Mouse (Mus musculus) forebrain, embryonic 12.5 days (tissue): ENCODE measurements at regions not wholly inside any gene's neighbourhood (a gene's known extent, or its start where the extent isn't known, plus 50 kb on each side); places are given as distances from the start of the nearest gene placed in this dataset.

ENCODE experiments used
- ATAC-seq: fragments of 200-750 bp; cut with Nextera tagmentation; 2 replicates; pipeline ENCODE4 v1.8.0; 2017; ENCODE audit warnings: moderate TSS enrichment; ENCODE audit not compliant: low FRiP score
- H3K27ac ChIP-seq: fragments of 300-500 bp; sonication (generic); 2 replicates; pipeline ENCODE4 v1.5.1; 2016; ENCODE audit warnings: mild to moderate bottlenecking
- H3K27me3 ChIP-seq: fragments of 300-500 bp; sonication (generic); 2 replicates; pipeline ENCODE4 v1.6.1; 2016; ENCODE audit warnings: mild to moderate bottlenecking
- H3K36me3 ChIP-seq: fragments of 300-500 bp; sonication (generic); replicated peaks from 2 replicates; pipeline ENCODE4 v1.6.1; 2016; ENCODE audit warnings: mild to moderate bottlenecking
- H3K4me1 ChIP-seq: fragments of 300-500 bp; sonication (generic); 2 replicates; pipeline ENCODE4 v1.6.1; 2016
- H3K4me2 ChIP-seq: fragments of 300-500 bp; sonication (generic); 2 replicates; pipeline ENCODE4 v1.6.1; 2016; ENCODE audit warnings: mild to moderate bottlenecking, moderate library complexity
- H3K4me3 ChIP-seq: fragments of 300-500 bp; sonication (generic); replicated peaks from 2 replicates; pipeline ENCODE4 v1.5.1; 2016; ENCODE audit warnings: mild to moderate bottlenecking
- H3K9ac ChIP-seq: fragments of 300-500 bp; sonication (generic); 2 replicates; pipeline ENCODE4 v1.6.1; 2016; ENCODE audit warnings: mild to moderate bottlenecking
- H3K9me3 ChIP-seq: fragments of 300-500 bp; sonication (generic); 2 replicates; pipeline ENCODE4 v1.6.1; 2016
- WGBS: fragments of 180-500 bp; shearing (Covaris S2); methylation state at CpG from one replicate; pipeline ENCODE4 v1.1.7; 2016; 5-methylcytosine and 5-hydroxymethylcytosine counted together

DNA sequence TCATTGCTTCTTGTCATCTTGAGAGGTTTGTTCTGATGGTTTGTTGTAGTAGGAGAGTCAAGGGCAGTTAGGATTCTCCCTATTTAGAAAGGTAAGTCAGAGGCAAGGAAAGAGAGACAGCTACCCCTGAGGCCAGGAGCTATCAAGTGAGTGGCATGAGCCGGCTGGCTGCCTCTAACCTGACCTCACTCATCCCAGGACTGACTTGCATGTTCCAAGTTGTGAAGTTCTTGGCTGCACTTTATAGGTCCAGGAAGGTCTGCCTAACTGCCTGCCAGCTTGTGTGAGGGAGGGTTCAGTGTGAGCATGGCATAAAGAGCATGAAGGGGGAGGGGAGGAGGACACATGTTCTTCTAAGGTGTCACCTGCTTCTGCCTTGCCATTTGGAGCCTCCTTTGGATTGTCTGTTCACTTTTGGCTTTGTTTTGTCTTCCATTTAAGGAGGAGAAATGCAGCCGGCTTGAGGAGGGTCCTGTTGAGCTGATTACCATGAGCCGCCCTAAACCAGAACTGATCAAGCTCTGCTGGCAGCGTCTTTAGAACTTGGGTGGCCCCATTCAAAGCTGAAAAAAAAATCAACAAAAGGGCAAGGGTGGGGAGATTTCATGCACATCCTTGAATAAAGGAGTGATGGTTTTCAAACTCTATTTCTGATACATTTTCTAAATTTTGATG lies 160.8 kb downstream of the En1 start:
- 37% methylated on average over 4 of the region's 4 CpGs for WGBS
- no peak overlapping the region for H3K9ac ChIP-seq
- no peak for ATAC-seq
- no peaks in the 10 kb centered on the region for H3K27me3 ChIP-seq
- no peaks in the 10 kb centered on the region for H3K9me3 ChIP-seq
- H3K36me3 ChIP-seq, result no peaks in the 10 kb centered on the region
- H3K4me3 ChIP-seq, result no peak overlapping the region
- H3K4me2 ChIP-seq, result no peak overlapping the region
- H3K27ac ChIP-seq, result no peak overlapping the region
- no peaks in the 10 kb centered on the region for H3K4me1 ChIP-seq

DNA sequence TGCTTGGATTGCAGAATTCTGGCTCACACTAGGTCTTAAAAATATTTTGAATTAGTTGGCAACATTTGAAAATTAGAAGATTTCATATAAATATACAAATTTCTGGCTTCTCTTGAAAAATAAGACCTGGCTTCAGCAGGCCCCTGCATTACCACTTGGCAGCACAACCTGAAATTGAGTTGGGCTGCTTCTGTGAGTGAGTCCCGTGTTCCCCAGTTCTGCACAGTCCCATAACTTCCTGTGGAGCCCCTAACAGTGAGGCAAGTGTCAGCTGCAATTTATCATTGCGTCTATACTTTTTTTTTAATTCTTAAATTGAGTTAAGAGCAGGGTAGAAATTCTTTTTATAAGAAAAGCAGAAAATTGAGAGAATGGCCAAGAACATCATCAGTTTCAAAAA lies 164.8 kb downstream of the En1 start:
- Histone ChIP-seq H3K27me3 (no peaks in the 10 kb centered on the region), H3K4me3 (no peak overlapping the region), H3K9me3 (no peaks in the 10 kb centered on the region), H3K9ac (no peak overlapping the region), H3K4me1 (no peaks in the 10 kb centered on the region), H3K4me2 (no peak overlapping the region), H3K27ac (no peak overlapping the region), H3K36me3 (no peaks in the 10 kb centered on the region)
- 79% methylated on average over 2 of the region's 2 CpGs for WGBS
- no peak for ATAC-seq

DNA sequence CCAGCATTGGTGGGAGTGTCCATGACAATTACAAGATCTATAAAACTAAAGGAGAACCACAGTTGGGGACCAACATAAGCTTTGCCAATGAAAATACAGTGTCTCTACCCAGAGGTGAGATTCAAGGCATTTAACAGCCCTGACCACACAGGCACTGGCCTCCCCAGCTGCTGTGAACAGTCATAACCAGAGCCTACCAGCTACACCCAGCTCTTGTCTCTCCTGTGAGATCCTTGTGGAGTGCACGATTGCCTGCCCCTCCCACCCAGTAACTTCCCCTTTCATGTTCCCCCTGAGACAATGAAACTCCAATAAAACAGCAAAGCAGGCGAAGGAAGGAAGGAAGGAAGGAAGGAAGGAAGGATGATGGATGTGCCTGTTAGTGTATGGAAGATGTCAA lies 169.1 kb downstream of the En1 start:
- H3K36me3 ChIP-seq, result no peaks in the 10 kb centered on the region
- H3K4me3 ChIP-seq, result no peak overlapping the region
- no peak overlapping the region for H3K27ac ChIP-seq
- H3K4me1 ChIP-seq, result no peaks in the 10 kb centered on the region
- no peak for ATAC-seq
- 74% methylated on average over 2 of the region's 2 CpGs for WGBS
- H3K9me3 ChIP-seq, result no peaks in the 10 kb centered on the region
- H3K4me2 ChIP-seq, result no peak overlapping the region
- H3K27me3 ChIP-seq, result no peaks in the 10 kb centered on the region
- H3K9ac ChIP-seq, result no peak overlapping the region

DNA sequence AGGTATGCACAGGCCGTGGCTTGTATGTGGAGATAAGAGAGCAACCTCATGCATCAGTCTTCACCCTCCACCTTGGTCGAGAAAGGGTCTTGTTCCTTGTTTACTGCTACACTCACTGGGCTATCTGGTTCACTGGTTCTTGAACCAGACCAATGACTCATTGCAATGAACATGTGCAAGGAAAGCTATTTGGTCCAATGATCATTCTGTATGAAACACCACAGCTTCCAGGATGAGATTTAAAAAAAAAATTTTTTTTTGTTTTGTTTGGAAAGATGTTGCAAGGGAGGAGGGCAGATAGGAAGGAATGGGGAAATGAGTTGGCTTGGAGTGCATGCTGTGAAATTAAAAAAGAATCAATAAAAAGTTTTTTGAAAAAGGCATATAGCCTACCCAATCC lies 174.7 kb downstream of the En1 start:
- H3K9ac ChIP-seq, result no peak overlapping the region
- no peak for ATAC-seq
- no peaks in the 10 kb centered on the region for H3K4me1 ChIP-seq
- 80% methylated on average over 2 of the region's 2 CpGs for WGBS
- H3K9me3 ChIP-seq, result no peaks in the 10 kb centered on the region
- no peak overlapping the region for H3K4me2 ChIP-seq
- H3K36me3 ChIP-seq, result no peaks in the 10 kb centered on the region
- H3K27me3 ChIP-seq, result no peaks in the 10 kb centered on the region
- H3K27ac ChIP-seq, result no peak overlapping the region
- no peak overlapping the region for H3K4me3 ChIP-seq

DNA sequence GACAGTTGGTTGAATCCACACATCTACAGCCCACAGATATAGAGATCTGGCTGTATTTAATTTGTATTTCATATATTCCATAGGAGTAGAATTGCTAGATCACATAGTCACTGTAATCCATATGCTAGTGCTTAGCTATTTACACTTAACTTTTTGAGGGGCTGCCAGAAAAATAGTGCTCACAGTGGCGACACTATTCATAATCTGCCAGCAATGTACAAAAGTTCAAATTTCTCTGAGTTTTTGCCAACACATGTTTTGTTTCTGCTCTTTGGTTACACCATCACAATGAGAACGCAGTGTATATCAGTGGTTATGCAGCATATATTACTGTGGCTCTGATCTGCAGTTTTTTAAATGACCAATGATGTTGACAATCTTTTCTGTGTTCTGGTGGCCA lies 175.2 kb downstream of the En1 start:
- no peaks in the 10 kb centered on the region for H3K36me3 ChIP-seq
- ATAC-seq, result no peak
- no peak overlapping the region for H3K4me3 ChIP-seq
- H3K27me3 ChIP-seq, result no peaks in the 10 kb centered on the region
- H3K9me3 ChIP-seq, result no peaks in the 10 kb centered on the region
- H3K4me1 ChIP-seq, result no peaks in the 10 kb centered on the region
- H3K27ac ChIP-seq, result no peak overlapping the region
- no peak overlapping the region for H3K9ac ChIP-seq
- H3K4me2 ChIP-seq, result no peak overlapping the region
- 83% methylated on average over 2 of the region's 2 CpGs for WGBS

DNA sequence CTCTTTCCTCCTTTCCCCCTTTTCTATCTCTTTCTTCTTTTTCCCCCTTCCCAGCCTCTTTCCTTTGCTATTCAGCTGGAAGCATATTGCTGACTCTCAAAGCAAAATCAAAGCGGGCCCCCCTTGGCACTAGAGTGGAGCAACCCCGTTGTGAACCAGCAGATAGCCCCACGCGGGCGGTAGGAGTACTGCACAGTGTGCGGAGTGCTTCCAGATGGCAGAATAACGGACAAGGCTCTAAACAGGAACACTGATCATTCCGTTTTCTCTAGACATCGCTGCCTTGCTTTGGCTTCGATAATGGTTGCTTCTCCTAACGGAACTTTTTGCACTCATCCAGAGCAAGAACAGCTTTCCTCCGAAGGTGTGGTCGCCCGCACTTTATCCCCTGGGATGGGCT lies 193.0 kb downstream of the En1 start:
- WGBS, result 69% methylated on average over 14 of the region's 14 CpGs
- H3K4me2 ChIP-seq, result no peak overlapping the region
- H3K27me3 ChIP-seq, result no peaks in the 10 kb centered on the region
- no peaks in the 10 kb centered on the region for H3K9me3 ChIP-seq
- no peaks in the 10 kb centered on the region for H3K4me1 ChIP-seq
- H3K4me3 ChIP-seq, result no peak overlapping the region
- H3K36me3 ChIP-seq, result no peaks in the 10 kb centered on the region
- no peak overlapping the region for H3K9ac ChIP-seq
- ATAC-seq, result no peak
- no peak overlapping the region for H3K27ac ChIP-seq

DNA sequence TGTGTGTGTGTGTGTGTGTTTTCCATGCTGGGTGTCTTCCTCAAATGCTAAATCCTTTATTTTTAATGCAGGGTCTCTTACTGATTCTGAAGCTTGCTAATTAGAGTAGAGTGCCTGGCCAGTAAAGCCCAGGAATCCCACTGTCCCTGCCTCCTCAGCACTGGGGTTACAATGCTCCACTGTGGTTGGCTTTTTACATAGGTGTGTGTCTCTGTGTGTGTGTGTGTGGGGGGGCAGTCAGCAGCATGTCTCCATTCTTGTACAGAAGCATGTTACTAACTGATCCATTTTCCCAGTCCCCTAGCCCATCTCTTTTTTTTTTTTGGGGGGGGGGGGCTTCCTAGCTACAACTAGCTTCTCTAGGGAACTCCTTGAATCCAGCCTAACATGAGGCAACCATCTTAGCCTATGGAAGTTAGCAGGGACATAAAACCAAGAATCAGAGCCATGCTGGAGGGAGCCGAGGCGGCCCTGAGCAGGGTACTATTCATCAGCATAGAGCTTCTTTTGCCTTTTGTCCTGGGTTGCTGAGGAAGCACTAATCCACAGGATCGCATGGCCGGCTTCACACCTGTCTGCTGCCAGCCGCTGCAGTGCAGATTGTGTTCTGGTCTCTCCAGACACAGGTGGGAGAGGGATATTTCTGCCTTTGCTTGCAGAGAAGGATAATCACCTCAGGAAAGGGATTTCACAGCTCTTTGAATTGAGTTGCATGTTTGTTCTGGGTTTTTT lies 199.2 kb downstream of the En1 start:
- ATAC-seq, result no peak
- 15% methylated on average over 5 of the region's 5 CpGs for WGBS

DNA sequence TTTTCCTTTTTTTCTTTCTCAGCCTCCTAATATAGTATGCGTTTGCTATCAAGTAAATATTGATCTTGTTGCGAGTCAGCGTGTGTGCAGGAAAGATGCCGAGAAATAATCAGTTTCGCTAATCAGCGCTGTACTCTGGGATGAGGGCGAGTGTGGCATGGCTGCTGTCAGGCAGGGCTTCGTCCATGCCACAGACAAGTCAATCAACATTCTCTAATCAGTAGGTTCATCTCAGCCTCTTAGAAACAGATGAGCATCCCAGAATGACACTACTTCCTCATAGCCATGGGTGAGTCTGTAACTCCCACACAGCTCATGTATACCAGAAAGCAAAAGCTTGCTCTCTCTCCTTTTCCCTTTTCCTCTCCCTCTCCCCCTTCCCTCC lies 199.8 kb downstream of the En1 start:
- ATAC-seq, result no peak
- Histone ChIP-seq H3K4me1 (peaks cover 5% of the 10 kb centered on the region), H3K4me3 (no peak overlapping the region), H3K27me3 (no peaks in the 10 kb centered on the region), H3K27ac (no peak overlapping the region), H3K9me3 (no peaks in the 10 kb centered on the region), H3K4me2 (no peak overlapping the region), H3K9ac (no peak overlapping the region), H3K36me3 (no peaks in the 10 kb centered on the region)
- WGBS, result 62% methylated on average over 8 of the region's 8 CpGs

More for the DNA sequence above, 199.2 kb downstream of the En1 start:
- H3K9me3 ChIP-seq, result no peaks in the 10 kb centered on the region
- H3K27ac ChIP-seq, result no peak overlapping the region
- peaks cover 5% of the 10 kb centered on the region for H3K4me1 ChIP-seq
- no peaks in the 10 kb centered on the region for H3K27me3 ChIP-seq
- H3K36me3 ChIP-seq, result no peaks in the 10 kb centered on the region
- H3K4me2 ChIP-seq, result no peak overlapping the region
- H3K4me3 ChIP-seq, result no peak overlapping the region
- no peak overlapping the region for H3K9ac ChIP-seq

DNA sequence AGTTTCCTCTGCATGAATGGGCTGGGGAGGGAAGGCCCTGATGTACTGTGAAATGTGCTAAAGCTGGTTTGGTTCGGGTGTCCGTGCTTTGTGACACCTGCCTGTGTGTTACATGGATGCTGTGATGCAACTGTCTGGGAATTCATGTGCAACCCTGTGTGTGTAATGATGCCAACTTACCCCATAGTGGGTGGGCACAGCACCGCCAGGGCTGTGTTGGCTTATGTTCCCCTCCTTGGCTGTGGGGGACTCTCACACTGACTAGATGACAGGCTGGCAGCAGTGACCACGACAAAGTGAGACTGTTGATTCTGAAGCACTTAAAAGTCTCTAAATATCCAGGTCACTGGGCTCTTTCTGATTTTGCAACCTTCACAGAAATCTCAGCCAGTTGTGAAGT lies 212.2 kb downstream of the En1 start:
- ATAC-seq, result no peak
- WGBS, result 79% methylated on average over 4 of the region's 4 CpGs
- H3K4me1 ChIP-seq, result peaks cover 7% of the 10 kb centered on the region; the same call in 1 of the 2 replicates

DNA sequence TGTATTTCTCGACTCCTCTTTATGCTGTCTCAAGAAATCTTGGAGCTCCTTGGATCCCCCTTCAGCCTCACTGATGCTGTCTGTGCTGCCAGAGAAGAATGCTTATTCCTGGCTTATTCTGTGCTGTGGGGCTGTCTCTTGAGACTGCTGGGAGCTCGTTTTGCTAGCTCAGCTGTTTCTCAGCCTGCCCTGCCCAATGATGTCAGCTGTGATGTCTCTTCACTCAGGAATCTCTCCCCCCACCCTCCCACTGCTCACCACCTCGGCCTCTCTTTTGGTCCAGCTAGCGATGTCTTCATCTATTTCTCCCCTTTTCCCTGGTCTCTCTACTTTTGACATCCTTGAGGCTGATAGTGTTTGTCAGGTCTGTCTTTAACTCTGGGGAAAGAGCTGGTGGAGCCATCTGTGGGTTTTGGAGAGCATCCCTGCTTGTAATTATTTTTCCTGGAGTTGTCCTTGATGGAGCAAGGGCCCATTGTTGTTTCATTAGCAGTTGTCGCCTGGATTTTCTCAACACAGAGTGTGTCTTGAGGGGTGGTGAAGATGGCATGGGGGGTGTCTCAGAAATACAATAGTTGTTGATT lies 214.1 kb downstream of the En1 start:
- H3K27ac ChIP-seq, result no peak overlapping the region
- no peak overlapping the region for H3K4me2 ChIP-seq
- peaks cover 7% of the 10 kb centered on the region; the same call in 1 of the 2 replicates for H3K4me1 ChIP-seq
- no peak overlapping the region for H3K4me3 ChIP-seq
- no peaks in the 10 kb centered on the region for H3K36me3 ChIP-seq
- peaks cover 3% of the 10 kb centered on the region; the same call in 1 of the 2 replicates for H3K27me3 ChIP-seq
- no peak overlapping the region for H3K9ac ChIP-seq
- WGBS, result 66% methylated on average over 5 of the region's 5 CpGs
- H3K9me3 ChIP-seq, result no peaks in the 10 kb centered on the region
- no peak for ATAC-seq

More for the DNA sequence above, 212.2 kb downstream of the En1 start:
- Histone ChIP-seq H3K27ac (no peak overlapping the region), H3K9ac (no peak overlapping the region), H3K4me3 (no peak overlapping the region), H3K36me3 (no peaks in the 10 kb centered on the region), H3K27me3 (peaks cover 3% of the 10 kb centered on the region; the same call in 1 of the 2 replicates), H3K4me2 (no peak overlapping the region), H3K9me3 (no peaks in the 10 kb centered on the region)

DNA sequence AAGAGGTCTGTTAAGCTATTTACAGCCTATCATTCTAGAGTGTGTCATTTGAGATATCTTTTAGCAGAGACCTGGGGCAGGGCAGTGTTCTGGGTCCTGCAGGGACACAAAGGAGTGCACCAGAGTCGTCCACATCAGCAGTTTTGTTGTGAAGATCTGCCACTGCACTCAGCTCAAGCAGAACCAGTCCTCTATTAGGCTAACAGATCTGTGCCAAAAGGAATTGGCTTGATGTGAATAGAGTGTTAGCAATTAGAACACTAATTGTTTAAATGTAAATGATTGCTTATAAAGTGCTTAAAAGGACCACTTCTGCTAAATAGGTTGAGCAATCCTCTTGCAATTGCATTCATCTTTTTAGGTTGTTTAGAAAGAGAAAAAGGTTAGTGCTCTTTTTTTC lies 215.3 kb downstream of the En1 start:
- H3K9me3 ChIP-seq, result no peaks in the 10 kb centered on the region
- H3K36me3 ChIP-seq, result no peaks in the 10 kb centered on the region
- H3K9ac ChIP-seq, result no peak overlapping the region
- 15% methylated on average over 1 of the region's 1 CpGs for WGBS
- H3K4me2 ChIP-seq, result no peak overlapping the region
- peaks cover 3% of the 10 kb centered on the region; the same call in 1 of the 2 replicates for H3K27me3 ChIP-seq
- ATAC-seq, result peak; percentile 60; the same call in 1 of the 2 replicates
- H3K4me3 ChIP-seq, result no peak overlapping the region
- H3K4me1 ChIP-seq, result peaks cover 7% of the 10 kb centered on the region; the same call in 1 of the 2 replicates
- H3K27ac ChIP-seq, result no peak overlapping the region

DNA sequence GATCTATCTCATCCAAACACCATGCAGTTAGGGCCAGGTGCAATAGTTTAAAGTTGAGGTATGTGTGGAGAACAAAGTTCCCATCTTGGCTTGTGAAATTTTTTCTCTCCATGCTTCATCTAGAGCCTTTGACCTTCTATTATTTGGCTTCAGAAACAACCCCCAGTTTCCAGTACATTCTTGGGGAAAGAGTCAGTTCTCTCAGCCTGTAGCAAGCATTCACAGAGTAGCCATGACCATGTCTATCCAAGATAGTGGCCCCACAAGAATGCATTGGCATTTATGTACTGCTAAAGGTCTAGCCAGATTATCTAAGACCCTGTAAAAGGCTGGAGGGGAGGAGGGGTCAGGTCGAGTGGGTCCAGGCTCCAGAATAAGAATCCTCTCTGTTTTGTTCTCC lies 229.8 kb downstream of the En1 start:
- no peak overlapping the region for H3K4me3 ChIP-seq
- 68% methylated on average over 1 of the region's 1 CpGs for WGBS
- no peaks in the 10 kb centered on the region for H3K27me3 ChIP-seq
- no peaks in the 10 kb centered on the region for H3K9me3 ChIP-seq
- H3K4me1 ChIP-seq, result no peaks in the 10 kb centered on the region
- H3K9ac ChIP-seq, result no peak overlapping the region
- no peak overlapping the region for H3K4me2 ChIP-seq
- H3K27ac ChIP-seq, result no peak overlapping the region
- H3K36me3 ChIP-seq, result no peaks in the 10 kb centered on the region
- no peak for ATAC-seq
